Mouse (Mus musculus): Measurements from ENCODE around the gene Stra6. TPM values are rescaled to one million over a fixed set of nuclear protein-coding genes. Genes with fewer than 3 reads are reported as not detected.

The Stra6 gene
- polyA plus RNA-seq, 3 experiments from 2014 or later, result 4.0 to 5.3 TPM; not detected in 1

DNA sequence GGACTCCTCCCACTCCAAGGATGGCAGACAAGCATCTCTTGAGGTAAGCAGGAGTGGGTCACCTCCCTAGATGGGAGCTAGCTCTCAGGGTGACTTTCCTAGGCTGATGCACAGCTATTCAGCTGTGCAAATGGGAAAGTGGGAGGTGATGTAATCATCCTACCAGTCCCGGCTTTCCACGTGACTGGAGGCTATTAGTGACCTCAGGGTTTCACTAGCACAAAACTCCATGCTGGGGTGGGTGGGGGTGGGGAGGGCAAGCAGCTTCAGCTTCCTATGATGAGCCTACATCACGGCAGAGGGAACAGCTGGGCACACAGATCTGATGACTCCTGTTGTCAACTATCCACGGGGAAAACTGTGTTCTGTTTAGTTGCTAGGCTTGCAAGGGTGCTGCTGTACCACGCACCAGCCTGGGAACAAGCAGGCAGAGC is 111.2 kb downstream of the Stra6 start:
- ATAC-seq, result no peak

DNA sequence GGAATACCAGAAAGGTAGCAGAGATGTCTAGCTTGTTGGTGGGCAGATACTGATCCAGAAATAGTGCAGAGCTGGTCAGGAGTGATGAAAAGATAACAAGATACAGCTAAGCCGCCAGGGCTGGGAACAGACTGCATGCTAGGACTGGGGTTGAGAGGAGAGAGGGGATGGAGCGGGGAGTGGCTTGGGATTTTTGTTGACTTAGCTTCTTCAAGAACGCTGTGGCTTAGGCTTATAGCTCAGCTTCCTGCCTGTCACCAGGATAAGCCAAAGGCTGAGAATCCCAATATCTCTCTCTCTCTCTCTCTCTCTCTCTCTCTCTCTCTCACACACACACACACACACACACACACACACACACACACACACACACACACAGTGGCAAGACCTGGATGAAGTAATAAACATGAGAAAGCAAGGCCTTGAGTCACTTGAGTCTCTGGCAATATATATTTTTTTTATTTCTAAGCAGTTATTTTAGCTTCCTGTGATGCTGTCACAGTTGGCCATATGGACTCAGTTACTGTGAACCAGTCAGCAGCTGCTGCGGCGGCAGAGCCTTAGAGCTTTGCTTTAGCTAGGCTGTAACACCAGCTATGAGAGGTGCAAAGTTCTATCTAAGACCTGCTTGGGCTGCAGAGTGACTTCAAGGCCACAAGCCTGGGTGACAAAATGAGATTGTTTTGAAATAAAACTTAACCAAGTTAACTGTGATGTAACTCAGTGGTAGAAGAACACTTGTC is 112.3 kb downstream of the Stra6 start:
- no peak for ATAC-seq

DNA sequence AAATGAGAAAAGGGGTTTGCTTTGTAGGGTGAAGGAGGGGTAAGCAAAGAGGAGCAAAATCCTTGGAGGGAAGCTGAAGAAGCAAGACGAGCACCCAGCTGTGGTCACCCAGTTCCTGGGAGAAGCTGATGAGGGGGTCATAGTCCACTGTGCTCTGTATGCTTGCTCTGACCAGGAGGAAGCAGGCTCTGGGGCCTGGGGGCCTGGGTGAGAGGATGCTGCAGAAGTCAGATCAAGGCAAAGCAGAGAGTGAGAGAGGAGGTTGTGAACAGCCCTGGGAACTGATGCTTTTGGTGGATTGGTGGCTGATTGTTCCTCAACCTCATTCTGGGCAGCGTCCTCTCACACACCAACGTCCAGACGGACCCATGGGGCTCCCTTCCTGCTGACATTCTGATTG is 113.6 kb downstream of the Stra6 start:
- ATAC-seq, result no peak

DNA sequence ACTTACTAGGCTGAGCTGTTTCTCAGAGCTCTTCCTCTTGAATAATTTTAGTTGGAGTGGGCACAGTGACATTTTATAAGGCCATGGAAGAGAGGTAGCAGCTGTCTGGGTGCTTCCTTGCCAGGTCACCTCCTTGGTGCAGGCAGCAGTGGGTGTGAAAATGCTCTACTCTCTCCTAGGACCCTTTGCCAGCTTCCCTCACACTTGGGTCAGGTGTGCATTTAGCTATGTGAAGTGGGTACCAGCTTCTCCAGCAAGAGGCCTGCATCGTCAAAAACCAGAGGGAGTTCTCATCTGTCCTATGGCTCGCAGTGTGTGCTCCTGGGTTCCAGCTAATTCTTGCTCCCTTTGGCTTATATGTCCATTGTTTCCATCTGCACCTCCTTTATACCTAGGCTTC is 115.8 kb downstream of the Stra6 start:
- ATAC-seq, result no peak

DNA sequence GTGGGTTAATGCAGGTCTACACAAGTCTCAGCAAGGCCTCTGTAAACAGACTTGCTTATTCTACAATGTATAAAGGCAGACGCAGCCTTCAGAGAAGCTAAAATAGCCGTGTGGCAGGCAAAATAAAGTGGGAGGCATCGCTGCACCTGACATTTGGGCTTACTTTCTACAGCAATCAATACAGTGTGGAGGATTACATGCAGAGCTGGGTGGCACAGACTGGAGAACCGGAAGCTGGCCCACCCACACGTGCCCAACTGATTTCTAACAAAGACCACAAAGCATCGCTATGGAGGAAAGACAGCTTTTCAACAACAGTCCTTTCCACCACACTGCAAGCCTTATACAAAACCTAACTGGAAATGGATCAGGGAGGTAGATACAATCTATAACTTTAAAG is 120.9 kb downstream of the Stra6 start:
- ATAC-seq, result no peak

DNA sequence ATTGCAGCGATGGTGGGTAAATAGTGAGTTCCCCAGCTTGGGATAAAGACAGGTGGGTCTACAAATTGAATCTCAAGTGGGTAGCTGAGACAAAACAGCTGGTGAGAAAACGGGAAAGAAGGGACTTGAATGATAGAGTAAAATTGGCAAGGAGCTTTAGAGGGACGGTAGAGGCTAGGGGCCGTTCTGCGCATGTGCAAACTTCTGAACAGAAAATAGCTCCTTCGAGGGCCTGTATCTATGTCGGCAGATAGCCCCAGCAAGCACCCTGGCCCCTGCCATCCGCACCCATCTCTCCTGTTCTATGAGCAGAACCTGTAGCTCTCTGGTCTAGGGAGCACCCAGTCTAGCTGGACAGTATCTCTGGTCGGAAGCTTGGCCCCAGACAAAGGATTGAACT is 130.6 kb downstream of the Stra6 start:
- ATAC-seq, result no peak

DNA sequence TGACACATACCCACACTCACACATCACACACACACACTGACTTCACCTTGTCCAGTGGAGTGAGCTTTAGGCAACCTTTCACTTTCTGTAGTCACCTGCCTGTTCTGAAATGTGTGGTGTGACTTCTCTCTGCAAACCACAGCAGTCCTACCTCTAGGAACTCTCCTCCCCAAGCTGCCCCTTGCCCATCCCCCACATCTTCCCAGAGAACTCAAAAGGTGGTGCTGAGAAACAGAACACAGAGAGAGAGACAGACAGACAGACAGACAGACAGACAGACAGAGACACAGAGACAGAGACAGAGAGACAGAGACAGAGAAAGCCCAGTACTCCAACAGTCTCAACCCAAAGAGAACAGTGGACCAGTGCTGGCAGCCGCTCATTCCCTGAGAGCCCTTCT is 132.1 kb downstream of the Stra6 start:
- no peak for ATAC-seq

DNA sequence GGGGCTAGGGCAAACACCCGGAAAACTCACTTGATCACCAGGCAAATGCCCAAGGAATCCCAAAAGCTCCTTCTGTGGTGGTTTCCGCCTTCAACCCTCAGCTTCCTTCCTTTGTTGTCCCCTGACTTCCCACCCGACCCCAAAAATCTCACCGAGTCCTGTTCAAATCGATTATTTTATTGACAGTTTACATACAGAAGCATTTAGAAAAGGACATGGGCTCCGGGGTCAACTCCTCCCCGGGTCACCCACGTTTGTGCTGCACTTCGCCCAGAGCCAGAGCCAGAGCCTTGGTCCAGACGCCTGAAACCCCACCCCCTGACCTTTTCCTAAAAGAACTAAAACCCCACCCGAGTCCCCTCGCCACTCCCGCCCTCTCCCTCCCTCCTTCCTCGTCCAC is 132.6 kb downstream of the Stra6 start:
- no peak for ATAC-seq

DNA sequence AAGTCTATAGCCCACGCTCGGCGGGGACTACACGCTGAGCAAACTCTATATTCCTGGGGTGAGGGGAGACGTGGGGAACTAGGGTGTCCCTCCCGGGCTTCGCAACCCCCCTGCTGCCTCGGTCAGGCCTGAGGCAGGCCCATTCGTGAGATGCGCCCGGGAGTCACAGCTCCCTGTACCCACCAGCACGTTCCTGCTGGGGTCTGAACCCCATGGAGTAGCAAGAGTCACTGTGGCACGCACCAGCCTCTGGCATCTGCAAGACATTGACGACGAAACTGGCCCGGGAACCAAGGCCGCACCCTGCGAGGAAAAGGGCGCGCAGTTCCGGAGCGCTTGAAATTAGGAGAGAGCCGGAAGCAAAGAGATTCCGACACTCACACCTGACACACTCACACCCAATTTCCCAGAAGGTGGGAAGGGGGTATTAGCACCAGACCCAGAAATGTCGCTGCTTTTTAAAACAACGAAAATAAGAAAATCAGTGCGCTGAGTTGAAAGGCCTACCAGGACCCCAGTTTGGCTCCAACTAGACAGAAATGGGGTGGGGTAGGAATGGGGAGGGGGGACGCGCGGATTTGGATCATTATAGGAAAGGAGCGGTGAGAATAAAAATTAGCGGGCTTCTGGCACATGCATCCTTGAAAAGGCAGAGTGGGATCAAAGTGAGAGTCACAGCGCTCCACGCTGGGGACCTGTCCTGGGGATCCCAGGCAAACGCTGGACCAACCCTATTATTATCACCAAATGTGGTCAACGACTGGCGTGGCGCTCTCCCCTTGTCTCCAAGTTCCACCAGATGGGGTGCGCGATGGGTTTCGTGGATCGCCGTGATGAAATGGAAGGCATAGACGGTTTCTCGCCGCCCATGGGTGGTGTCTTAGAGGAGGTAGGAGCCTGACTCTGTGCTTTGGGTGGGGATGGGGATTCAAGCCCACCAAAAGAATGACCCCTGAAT is 133.3 kb downstream of the Stra6 start:
- ATAC-seq, result no peak

DNA sequence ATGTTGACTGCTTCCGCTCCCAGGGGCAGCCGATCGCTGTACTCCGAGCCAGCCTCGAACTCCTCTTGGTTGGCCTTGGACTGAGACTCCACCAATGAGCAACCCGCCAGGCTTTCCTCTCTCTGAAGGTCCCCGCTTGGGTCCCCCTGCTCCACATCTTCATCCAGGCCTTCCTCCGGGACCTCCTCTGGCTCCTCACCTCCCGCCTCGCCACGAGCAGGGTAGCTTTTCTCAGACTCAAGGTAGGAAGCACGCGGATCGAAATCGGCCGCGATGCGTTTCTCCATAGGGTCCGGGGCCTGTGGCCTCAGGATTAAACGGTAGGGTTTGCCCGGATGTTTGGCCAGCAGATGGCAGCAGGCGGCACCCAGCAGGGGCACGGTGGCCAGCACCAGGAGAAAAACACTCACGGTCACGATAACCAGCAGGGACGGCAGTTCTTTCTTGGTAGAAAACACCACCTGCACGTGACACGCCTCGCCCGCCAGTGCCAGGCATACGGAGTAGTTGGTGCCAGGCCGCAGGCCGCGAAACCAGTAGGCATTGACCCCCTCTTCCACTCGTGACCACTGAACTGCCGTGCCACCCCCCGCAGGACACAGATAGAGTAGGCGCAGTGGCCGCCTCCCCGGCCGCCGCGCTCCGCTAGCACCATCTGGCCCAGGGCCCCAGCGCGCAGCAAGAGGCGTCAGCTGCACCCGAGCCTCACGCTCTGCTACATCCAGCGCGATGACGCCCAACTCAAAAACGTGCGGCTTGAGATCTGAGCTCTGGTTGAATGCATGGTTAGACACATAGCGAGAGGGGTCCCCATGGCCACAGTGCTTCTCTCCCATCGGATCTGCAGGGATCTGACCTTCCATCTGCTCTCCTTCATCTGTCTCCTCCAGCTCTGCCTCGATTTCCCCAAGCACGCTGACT is 134.5 kb downstream of the Stra6 start:
- no peak for ATAC-seq

DNA sequence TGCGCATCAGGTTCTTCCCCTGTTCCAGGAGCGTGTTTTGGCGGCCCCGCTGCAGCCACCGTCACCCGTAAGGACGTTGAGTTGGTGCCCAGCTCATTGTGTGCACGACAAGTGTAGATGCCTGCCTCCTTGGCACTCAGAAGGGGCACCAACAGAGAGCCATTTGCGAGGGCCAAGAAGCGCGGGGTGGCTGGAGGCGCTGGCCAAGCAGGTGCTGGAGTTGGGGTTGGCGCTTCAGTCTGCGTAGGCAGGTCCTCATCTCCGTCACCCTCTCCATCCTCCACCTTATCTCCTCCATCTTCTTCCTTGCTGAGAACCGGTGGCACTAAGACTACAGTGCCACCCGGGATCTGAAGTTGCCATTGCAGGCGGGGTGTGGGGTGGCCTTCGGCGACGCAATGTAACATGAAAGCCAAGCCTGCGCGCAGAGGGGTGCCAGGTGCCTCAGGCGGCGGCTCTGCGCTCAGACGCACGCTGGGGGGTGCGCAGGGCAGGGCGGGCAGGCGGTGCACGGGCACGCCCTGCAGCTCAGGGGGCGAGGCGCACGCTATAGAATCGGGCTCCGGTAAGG is 135.3 kb downstream of the Stra6 start:
- ATAC-seq, result no peak

DNA sequence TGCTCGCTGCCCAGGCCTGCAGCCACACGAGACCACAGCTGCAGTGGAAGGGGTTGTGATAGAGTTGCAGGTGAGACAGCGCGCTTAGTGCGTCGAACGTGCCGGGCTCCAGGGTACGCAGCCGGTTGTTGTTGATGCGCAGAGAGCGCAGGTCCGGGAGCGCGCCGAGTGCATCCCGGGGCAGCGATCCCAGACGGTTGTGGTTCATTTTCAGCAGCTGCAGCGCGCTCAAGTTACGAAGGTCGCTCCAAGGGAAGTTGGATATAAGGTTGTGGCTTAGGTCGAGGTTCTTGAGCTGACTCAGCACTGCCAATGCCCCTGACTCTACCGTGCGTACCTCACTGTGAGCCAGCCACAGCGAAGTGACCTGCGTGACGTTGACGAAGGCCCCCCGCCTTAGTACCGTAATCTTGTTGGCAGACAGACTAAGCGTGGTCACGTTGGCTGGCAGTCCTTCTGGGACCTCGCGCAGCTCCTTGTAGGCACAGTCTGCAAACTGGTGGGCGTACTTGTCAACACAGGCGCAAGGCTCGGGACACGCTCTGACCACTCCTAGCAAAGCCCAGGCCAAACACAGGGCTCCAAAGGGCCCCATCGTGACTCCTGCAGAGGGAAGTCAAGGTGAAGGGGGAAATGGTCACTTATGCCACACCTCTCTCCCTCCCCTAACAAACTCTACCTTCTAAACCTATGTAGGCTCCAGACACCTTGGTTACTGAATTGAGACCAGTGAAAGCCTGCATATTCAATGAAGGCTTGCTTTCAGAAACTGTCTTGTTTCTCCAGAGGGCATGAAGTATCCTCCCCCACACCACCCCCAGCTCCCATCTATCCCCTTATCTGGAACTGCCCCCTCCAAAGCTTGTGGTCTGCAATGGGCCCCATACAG is 136.0 kb downstream of the Stra6 start:
- no peak for ATAC-seq

DNA sequence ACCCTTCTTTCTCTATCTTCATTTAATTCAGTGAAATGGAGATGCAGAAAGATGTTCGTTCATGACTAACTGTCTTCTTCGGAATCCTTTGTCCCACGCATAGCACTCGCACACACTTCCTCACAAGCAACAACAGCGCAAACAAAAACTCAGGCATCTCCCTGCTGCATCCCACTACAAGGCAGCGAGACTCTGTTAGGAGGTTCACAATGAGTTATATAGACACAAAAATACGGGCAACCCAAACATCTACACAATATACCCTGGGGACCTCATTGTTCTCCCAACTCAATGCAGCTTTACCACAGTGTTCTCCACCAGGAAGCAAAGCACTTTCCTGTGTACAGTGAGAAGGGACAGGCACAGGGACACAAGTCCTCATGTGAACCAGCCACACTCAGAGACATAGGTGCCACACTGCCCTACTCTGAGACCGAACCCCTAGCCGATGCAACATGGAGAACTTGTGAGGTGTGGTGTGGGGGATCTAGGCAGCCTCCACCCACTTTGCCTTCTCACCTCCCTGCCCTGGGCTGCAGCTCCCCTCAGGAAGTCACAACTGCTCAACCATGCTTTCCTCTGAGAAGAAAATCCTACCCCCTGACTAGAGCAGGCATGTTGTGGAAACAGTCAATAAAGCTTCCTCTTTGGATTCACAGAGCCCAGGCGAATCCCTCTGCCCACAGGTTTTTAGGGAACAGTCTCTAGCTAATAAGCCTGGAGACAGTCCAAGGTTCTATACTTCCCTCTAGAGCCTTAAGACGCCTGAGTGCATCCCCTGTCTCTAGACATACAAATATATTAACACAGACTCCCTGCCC is 136.9 kb downstream of the Stra6 start:
- ATAC-seq, result no peak

DNA sequence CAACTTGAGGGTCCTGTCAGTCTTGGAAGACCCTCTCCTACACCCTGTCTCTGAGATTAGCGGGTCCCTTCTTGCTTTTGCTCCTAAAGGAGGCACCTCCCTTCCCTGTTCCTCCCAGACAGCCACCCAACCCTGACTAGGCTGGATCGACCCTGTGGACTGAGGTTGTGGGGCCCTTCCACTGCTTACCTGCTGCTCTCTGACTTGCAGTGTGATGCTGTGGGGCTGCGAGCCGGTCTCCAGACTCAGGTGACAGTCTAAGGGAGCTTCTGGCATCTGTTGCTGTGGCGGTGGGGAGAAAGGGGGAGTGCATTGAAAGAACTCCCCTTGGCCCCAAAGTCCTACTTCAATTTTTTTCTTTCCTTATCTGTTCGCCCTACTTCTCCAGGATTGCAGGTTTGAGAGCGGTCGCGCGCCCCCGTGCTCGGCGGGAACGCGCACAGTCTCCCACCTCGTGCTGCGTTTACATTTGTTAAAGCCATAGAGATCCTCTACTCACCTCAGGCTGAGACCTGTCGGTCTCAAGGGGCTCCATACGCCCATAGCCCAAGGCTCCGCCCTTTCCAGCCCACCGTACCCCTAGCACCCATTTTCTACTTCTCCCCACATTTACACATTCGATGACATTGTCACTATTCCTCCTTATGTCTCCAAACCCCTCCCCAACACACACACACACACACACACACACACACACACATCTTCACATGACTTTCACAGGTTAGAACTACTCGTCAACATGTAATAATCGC is 137.7 kb downstream of the Stra6 start:
- no peak for ATAC-seq

DNA sequence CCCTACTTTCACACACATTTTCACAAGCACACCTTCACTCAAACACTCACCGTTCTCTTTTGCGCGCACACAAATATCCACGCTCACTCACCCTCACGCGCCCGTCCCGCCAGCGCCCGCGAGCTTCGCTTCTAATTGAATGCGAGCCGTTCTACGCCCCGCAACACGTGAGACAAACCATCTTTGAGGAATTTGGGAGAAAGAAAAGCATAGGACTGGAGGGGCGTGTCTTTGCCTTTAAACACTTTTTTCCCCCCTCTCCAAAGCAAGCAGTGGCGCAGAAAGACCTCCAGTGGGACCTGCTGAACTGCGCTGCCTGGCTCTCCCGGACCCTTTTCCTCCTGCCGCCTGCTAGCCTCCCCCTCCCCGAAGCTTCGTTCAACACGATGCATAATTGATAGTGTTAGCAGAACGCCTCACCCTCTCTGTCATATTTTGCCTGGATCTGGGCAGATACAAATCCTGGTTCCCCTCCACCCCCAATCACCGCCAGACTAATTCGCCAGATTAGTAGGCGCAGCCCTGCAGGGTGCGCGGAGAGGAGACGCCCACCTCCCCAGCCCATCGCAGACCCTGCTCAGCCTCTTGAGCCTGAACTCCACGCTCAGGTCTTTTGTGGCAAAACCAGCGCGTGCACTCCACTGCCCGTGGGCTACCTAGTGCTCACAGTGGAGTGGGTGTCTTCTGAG is 138.4 kb downstream of the Stra6 start:
- ATAC-seq, result no peak

DNA sequence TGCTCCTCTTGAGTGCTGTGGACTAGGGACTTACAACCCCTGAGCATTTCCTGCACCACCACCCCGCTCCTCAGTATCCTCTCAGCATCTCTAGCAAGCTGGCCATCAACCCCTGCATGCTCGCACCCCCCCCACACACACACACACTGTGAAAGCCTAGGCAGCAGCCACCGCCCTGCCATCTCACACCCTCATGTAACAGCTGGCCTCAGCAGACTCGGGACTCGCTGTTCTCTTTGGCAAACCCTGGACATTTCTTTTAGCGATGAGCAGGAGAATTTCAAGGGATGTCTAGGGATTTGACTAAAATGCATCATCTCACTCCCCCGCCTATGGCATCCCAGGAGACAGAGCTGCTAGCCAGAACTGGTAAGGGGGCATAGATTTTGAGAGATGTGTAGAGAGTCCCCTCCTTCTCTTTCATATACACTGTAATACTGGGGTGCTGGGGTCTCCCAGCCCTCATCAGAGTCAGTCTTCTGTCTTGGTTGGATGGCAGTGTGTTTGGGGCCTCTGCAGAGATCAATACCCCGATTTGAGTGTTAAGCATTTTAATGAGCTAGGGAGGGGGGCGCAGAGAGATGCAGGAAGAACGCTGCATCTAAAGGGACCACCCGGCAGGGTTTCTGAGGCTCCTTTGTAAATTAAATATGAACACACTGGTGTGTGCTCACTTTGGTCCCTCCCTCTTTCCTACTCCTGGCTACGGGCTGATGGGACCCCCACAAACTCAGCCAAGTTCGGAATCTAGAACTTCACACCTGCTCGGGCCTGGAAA is 139.3 kb downstream of the Stra6 start:
- no peak for ATAC-seq
